Mouse (Mus musculus) MEL (cell line): ENCODE data around the gene Acox2.

Experiments
- CTCF ChIP-seq, 3 experiments: IDR thresholded peaks in 2 of 3; conservative IDR thresholded peaks in 1 of 3; 2 replicates each; pipeline ENCODE4 v1.5.1; 2011 to 2012; ENCODE audit warnings: low read length in 3 of 3, low read depth in 2 of 3, mild to moderate bottlenecking in 2 of 3, improper control_type of control experiment in 1 of 3, inconsistent platforms in 1 of 3, mixed read lengths in 1 of 3, moderate library complexity in 1 of 3; ENCODE audit not compliant: control insufficient read depth in 1 of 3, insufficient read depth in 1 of 3, poor library complexity in 1 of 3, severe bottlenecking in 1 of 3
- E2F4 ChIP-seq: IDR thresholded peaks from 2 replicates; pipeline ENCODE4 v1.6.1; 2011; ENCODE audit warnings: low read depth, low read length, improper control_type of control experiment, borderline replicate concordance
- EP300 ChIP-seq, 2 experiments: IDR thresholded peaks; 2 replicates each; pipeline ENCODE4 v1.6.1; 2011; ENCODE audit warnings: improper control_type of control experiment in 2 of 2, low read length in 2 of 2, low read depth in 1 of 2, mild to moderate bottlenecking in 1 of 2
- GABPA ChIP-seq: IDR thresholded peaks from 2 replicates; pipeline ENCODE4 v1.6.1; 2012; ENCODE audit warnings: low read depth, mild to moderate bottlenecking, inconsistent platforms, low read length, improper control_type of control experiment, moderate library complexity
- HCFC1 ChIP-seq: IDR thresholded peaks from 2 replicates; pipeline ENCODE4 v1.6.1; 2012; ENCODE audit warnings: low read depth, mild to moderate bottlenecking, inconsistent platforms, low read length, improper control_type of control experiment, moderate library complexity
- NRF1 ChIP-seq: IDR thresholded peaks from 2 replicates; pipeline ENCODE4 v1.6.1; 2014; ENCODE audit warnings: low read depth, mild to moderate bottlenecking, inconsistent platforms, low read length, improper control_type of control experiment, moderate library complexity; ENCODE audit not compliant: poor library complexity, insufficient read depth, severe bottlenecking
- POLR2A ChIP-seq, 2 experiments: IDR thresholded peaks; 2 replicates each; pipeline ENCODE4 v1.6.1; 2011 to 2012; ENCODE audit warnings: low read length in 2 of 2, mild to moderate bottlenecking in 2 of 2, control low read depth in 1 of 2, improper control_type of control experiment in 1 of 2, low read depth in 1 of 2, moderate library complexity in 1 of 2; ENCODE audit not compliant: control insufficient read depth in 1 of 2, insufficient read depth in 1 of 2, poor library complexity in 1 of 2
- TAL1 ChIP-seq: IDR thresholded peaks from 2 replicates; pipeline ENCODE4 v1.6.1; 2012; ENCODE audit warnings: mild to moderate bottlenecking, inconsistent platforms, low read length, moderate library complexity, mixed read lengths
- UBTF ChIP-seq: IDR thresholded peaks from 2 replicates; pipeline ENCODE4 v1.6.1; 2012; ENCODE audit warnings: low read depth, mild to moderate bottlenecking, inconsistent platforms, low read length, improper control_type of control experiment, moderate library complexity, borderline replicate concordance; ENCODE audit not compliant: insufficient read depth
- USF1 ChIP-seq: IDR thresholded peaks from 2 replicates; pipeline ENCODE4 v1.6.1; 2014; ENCODE audit warnings: low read depth, mild to moderate bottlenecking, inconsistent platforms, low read length, improper control_type of control experiment, moderate library complexity

- TF ChIP-seq EP300 (IDR thresholded peaks at IDR 0.05; ENCODE audit: low read depth in 1 of 2, low read length in 2 of 2): no peak
- no peak for TF ChIP-seq CTCF (IDR thresholded peaks at IDR 0.05 in 2 of 3, conservative IDR thresholded peaks at IDR 0.05 in 1 of 3; ENCODE audit: control insufficient read depth in 1 of 3, insufficient read depth in 1 of 3, low read depth in 2 of 3, low read length in 3 of 3, poor library complexity in 1 of 3, severe bottlenecking in 1 of 3)
- no peak for TF ChIP-seq HCFC1
- TF ChIP-seq POLR2A (IDR thresholded peaks at IDR 0.05; ENCODE audit: control insufficient read depth in 1 of 2, insufficient read depth in 1 of 2, low read depth in 1 of 2, low read length in 2 of 2, poor library complexity in 1 of 2): no peak
- no peak for TF ChIP-seq TAL1
- no peak for TF ChIP-seq E2F4
- TF ChIP-seq UBTF: no peak
- TF ChIP-seq GABPA: no peak
- no peak for TF ChIP-seq USF1
- no peak for TF ChIP-seq NRF1
These were observed 40.3 kb downstream of the Acox2 start for GRCm38 (mm10) chr14:8218730-8219380.
